Mouse (Mus musculus) forebrain, embryonic 13.5 days (tissue): ENCODE measurements around the gene Hist2h3c1. TPM values are rescaled to one million over a fixed set of nuclear protein-coding genes. Genes with fewer than 3 reads are reported as not detected.
"Not testable (repeated sequence)": the region's sequence is repeated elsewhere in the genome, so short reads cannot be mapped to it uniquely, and the experiment has no call there.

Experiments used
- ATAC-seq: fragments of 200-750 bp; cut with Nextera tagmentation; 2 replicates; pipeline ENCODE4 v1.8.0; 2017
- H3K27ac ChIP-seq: fragments of 300-500 bp; sonication (generic); 2 replicates; pipeline ENCODE4 v1.5.1; 2015; ENCODE audit warnings: inconsistent platforms, mild to moderate bottlenecking, moderate library complexity
- H3K27me3 ChIP-seq: fragments of 300-500 bp; sonication (generic); 2 replicates; pipeline ENCODE4 v1.6.1; 2015; ENCODE audit warnings: mild to moderate bottlenecking, inconsistent platforms
- H3K36me3 ChIP-seq: fragments of 300-500 bp; sonication (generic); 2 replicates; pipeline ENCODE4 v1.6.1; 2015; ENCODE audit warnings: mild to moderate bottlenecking, inconsistent platforms; ENCODE audit not compliant: poor library complexity, severe bottlenecking
- H3K4me1 ChIP-seq: fragments of 300-500 bp; sonication (generic); 2 replicates; pipeline ENCODE4 v1.6.1; 2015; ENCODE audit warnings: inconsistent platforms
- H3K4me2 ChIP-seq: fragments of 300-500 bp; sonication (generic); 2 replicates; pipeline ENCODE4 v1.6.1; 2015; ENCODE audit warnings: inconsistent platforms, mild to moderate bottlenecking, moderate library complexity
- H3K4me3 ChIP-seq: fragments of 300-500 bp; sonication (generic); 2 replicates; pipeline ENCODE4 v1.5.1; 2015; ENCODE audit warnings: mild to moderate bottlenecking, inconsistent platforms
- H3K9ac ChIP-seq: fragments of 300-500 bp; sonication (generic); 2 replicates; pipeline ENCODE4 v1.6.1; 2015; ENCODE audit warnings: mild to moderate bottlenecking, inconsistent platforms
- H3K9me3 ChIP-seq: fragments of 300-500 bp; sonication (generic); replicated peaks from 2 replicates; pipeline ENCODE4 v1.6.1; 2016; ENCODE audit warnings: inconsistent platforms
- WGBS: fragments of 180-500 bp; shearing (Covaris S2); methylation state at CpG from one replicate; pipeline ENCODE4 v1.1.7; 2015; 5-methylcytosine and 5-hydroxymethylcytosine counted together
- polyA plus RNA-seq: library from polyadenylated mRNA; unstranded; fragments of >200 nt; fragmentation: Nextera tagmentation; extraction: Ambion mirVana; gene quantifications from 2 replicates; pipeline ENCODE4 v1.2.1, GENCODE M21; 2015

Gene Hist2h3c1
- polyA plus RNA-seq, 1 experiment from 2014 or later: 0.93 TPM

- peak overlapping the region; percentile 59 for H3K4me3 ChIP-seq
- WGBS: 6% methylated on average over 27 of the region's 27 CpGs
- H3K27me3 ChIP-seq: no peaks in the 10 kb centered on the region
- H3K27ac ChIP-seq: peak overlapping the region; percentile 98
- H3K4me1 ChIP-seq: peaks cover 38% of the 10 kb centered on the region
- H3K36me3 ChIP-seq: no peaks in the 10 kb centered on the region
- peak overlapping the region; percentile 73 for H3K9ac ChIP-seq
- H3K9me3 ChIP-seq: no peaks in the 10 kb centered on the region
- peak overlapping the region; percentile 74 for H3K4me2 ChIP-seq
- ATAC-seq: peak; percentile 50
Measured at GRCm38 (mm10) chr3:96263558-96264403, 17.3 kb downstream of the Hist2h3c1 start.

DNA sequence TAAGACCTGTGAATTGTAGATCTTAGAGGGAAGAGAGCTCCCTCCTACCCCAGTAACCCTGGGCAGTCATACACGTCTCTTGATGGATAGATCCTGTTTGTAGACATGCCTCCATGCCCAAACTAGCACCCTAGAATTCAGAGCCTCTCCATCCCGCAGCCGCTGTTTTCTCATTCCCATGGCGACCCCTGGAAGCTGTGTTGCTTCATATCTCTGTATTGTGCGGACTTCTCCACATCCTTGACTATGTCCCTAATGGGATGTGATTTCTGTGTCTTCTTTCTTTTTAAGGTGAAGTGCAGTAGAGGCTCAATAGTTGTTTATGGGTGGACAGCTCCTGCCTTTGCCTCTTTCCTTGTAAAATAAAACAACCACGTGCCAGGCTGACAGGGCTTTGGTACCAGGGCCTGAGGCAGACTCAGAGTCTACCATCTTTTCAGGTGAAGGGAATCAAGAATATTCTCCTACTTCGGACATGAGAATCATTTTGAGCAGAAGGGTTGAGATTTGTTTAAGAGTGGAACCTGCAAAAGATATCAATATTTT is 18.0 kb downstream of the Hist2h3c1 start:
- Histone ChIP-seq H3K4me3 (peak overlapping the region; percentile 59; the same call in 1 of the 2 replicates), H3K4me2 (peak overlapping the region; percentile 74), H3K9ac (peak overlapping the region; percentile 73), H3K4me1 (peaks cover 38% of the 10 kb centered on the region), H3K9me3 (no peaks in the 10 kb centered on the region), H3K27ac (peak overlapping the region; percentile 98), H3K36me3 (no peaks in the 10 kb centered on the region), H3K27me3 (no peaks in the 10 kb centered on the region)
- ATAC-seq: no peak
- 72% methylated on average over 7 of the region's 7 CpGs for WGBS

- WGBS: 93% methylated on average over 8 of the region's 8 CpGs
- Histone ChIP-seq H3K27ac (no peak overlapping the region; the same call in 1 of the 2 replicates), H3K36me3 (no peaks in the 10 kb centered on the region), H3K27me3 (no peaks in the 10 kb centered on the region), H3K4me3 (no peak overlapping the region), H3K9ac (no peak overlapping the region), H3K4me1 (peaks cover 43% of the 10 kb centered on the region), H3K9me3 (no peaks in the 10 kb centered on the region), H3K4me2 (no peak overlapping the region)
- ATAC-seq: no peak
Measured at GRCm38 (mm10) chr3:96266132-96266710, 19.7 kb downstream of the Hist2h3c1 start.

- Histone ChIP-seq H3K27ac (peak overlapping the region; percentile 85), H3K4me3 (peak overlapping the region; percentile 43; the same call in 1 of the 2 replicates), H3K4me1 (peaks cover 33% of the 10 kb centered on the region), H3K4me2 (peak overlapping the region; percentile 56), H3K27me3 (no peaks in the 10 kb centered on the region), H3K9ac (peak overlapping the region; percentile 58), H3K9me3 (no peaks in the 10 kb centered on the region), H3K36me3 (no peaks in the 10 kb centered on the region)
- WGBS: 77% methylated on average over 4 of the region's 4 CpGs
- no peak for ATAC-seq
Measured at GRCm38 (mm10) chr3:96267541-96267940, 21.1 kb downstream of the Hist2h3c1 start.

DNA sequence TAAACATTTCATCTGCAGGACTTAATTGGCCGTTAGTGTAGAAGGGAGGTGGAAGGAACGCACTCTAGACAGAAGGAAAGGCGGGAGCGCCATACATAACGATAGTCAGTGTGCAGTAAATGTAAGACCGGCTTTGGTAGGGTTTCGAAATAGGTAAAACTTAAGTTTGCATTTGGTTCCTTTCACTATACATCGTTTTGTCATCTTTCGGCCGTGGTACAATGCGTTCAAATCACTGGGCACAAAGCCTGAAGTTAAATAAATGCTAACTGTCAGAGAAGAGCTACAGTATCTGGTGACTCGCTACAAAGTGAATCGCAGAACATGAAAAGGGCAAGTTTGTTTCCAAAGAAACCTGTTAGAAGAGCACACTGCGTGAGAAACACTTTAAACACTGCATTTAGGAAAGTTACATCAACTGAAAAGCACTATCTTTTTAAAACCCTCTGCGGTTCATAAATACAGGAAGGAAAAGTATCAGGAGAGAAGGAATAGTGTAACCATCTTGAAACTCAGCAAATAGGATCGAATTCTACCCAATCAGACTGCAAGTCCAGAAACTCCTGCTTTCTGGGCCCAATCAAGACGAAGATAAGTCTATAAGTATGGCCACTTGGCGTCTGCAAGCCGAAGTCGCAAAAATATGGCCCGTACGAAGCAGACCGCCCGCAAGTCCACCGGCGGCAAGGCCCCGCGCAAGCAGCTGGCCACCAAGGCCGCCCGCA is 21.7 kb downstream of the Hist2h3c1 start, which contains the start of gene Hist2h3b:
TSS of gene Hist2h3b (plus strand) at position 604 of the 725 bp plus-strand sequence.
- ATAC-seq: peak; percentile 62
- H3K36me3 ChIP-seq: no peaks in the 10 kb centered on the region
- peaks cover 33% of the 10 kb centered on the region for H3K4me1 ChIP-seq
- H3K4me2 ChIP-seq: peak within 1 kb of the TSS; percentile 88
- peak within 1 kb of the TSS; percentile 60 for H3K4me3 ChIP-seq
- H3K9ac ChIP-seq: peak within 1 kb of the TSS; percentile 86
- no peaks in the 10 kb centered on the region for H3K27me3 ChIP-seq
- H3K9me3 ChIP-seq: no peaks in the 10 kb centered on the region
- WGBS: 16% methylated on average over 28 of the region's 30 CpGs
- H3K27ac ChIP-seq: peak within 1 kb of the TSS; percentile 98

GRCm38 (mm10) chr3:96268776-96269378 is 22.4 kb downstream of the Hist2h3c1 start:
- not testable (repeated sequence) for H3K27me3 ChIP-seq, H3K9me3 ChIP-seq, H3K36me3 ChIP-seq
- H3K4me2 ChIP-seq: peak overlapping the region; percentile 88
- peak overlapping the region; percentile 80 for H3K9ac ChIP-seq
- H3K4me3 ChIP-seq: peak overlapping the region; percentile 60
- WGBS: 1% methylated on average over 9 of the region's 44 CpGs
- H3K27ac ChIP-seq: peak overlapping the region; percentile 98
- peak; percentile 48 for ATAC-seq
- H3K4me1 ChIP-seq: peaks cover 28% of the 10 kb centered on the region

GRCm38 (mm10) chr3:96269511-96270474 is 23.3 kb downstream of the Hist2h3c1 start, which contains the start of gene Hist2h2bb:
Gene Hist2h2bb (plus strand): TSS chr3:96269752.
- Histone ChIP-seq H3K27me3 (no peaks in the 10 kb centered on the region), H3K4me3 (peak within 1 kb of the TSS; percentile 60), H3K4me1 (peaks cover 19% of the 10 kb centered on the region), H3K27ac (peak within 1 kb of the TSS; percentile 98), H3K36me3 (no peaks in the 10 kb centered on the region), H3K9ac (peak within 1 kb of the TSS; percentile 86), H3K4me2 (peak within 1 kb of the TSS; percentile 88), H3K9me3 (no peaks in the 10 kb centered on the region)
- peak; percentile 97 for ATAC-seq
- 1% methylated on average over 45 of the region's 45 CpGs for WGBS

GRCm38 (mm10) chr3:96273591-96274465 is 27.3 kb downstream of the Hist2h3c1 start:
- Histone ChIP-seq H3K36me3 (no peaks in the 10 kb centered on the region), H3K4me1 (peaks cover 15% of the 10 kb centered on the region), H3K4me3 (no peak overlapping the region), H3K4me2 (no peak overlapping the region), H3K9ac (no peak overlapping the region), H3K27me3 (peaks cover 3% of the 10 kb centered on the region; the same call in 1 of the 2 replicates), H3K9me3 (no peaks in the 10 kb centered on the region), H3K27ac (no peak overlapping the region)
- ATAC-seq: no peak
- WGBS: 89% methylated on average over 17 of the region's 17 CpGs

- Histone ChIP-seq H3K9ac (peak overlapping the region; percentile 67), H3K9me3 (no peaks in the 10 kb centered on the region), H3K27me3 (peaks cover 19% of the 10 kb centered on the region), H3K4me1 (peaks cover 10% of the 10 kb centered on the region), H3K4me2 (peak overlapping the region; percentile 71), H3K27ac (peak overlapping the region; percentile 94; the same call in 1 of the 2 replicates), H3K4me3 (peak overlapping the region; percentile 49), H3K36me3 (no peaks in the 10 kb centered on the region)
- WGBS: 19% methylated on average over 8 of the region's 8 CpGs
- no peak for ATAC-seq
Measured at GRCm38 (mm10) chr3:96277428-96277799, 30.9 kb downstream of the Hist2h3c1 start.
